Mouse (Mus musculus) left cerebral cortex, postnatal 25 days (tissue): ENCODE measurements around the gene Olfr1180. TPM values are rescaled to one million over a fixed set of nuclear protein-coding genes. Genes with fewer than 3 reads are reported as not detected.
"Not testable (repeated sequence)": the region's sequence is repeated elsewhere in the genome, so short reads cannot be mapped to it uniquely, and the experiment has no call there.

ENCODE experiments used
- DNase-seq, 2 experiments: peaks; one replicate each; pipeline ENCODE4 v3.0.0; 2022; ENCODE audit warnings: low spot score in 2 of 2, mixed read lengths in 1 of 2
- intact Hi-C: fragments of 180-260 bp; cut with DNase I; formaldehyde crosslinking; loops from one replicate; pipeline ENCODE4 v1.15.1; 2025
- total RNA-seq, 2 experiments: library from RNA; stranded (reverse); gene quantifications; 2 replicates each; pipeline ENCODE4 v1.2.3; 2021

Gene Olfr1180
- not detected for total RNA-seq

- DNase-seq: no peak
- intact Hi-C loops: no loop called here
These were observed at the start of gene Olfr1180 for GRCm38 (mm10) chr2:88419051-88419450. Olfr1180 (minus strand) TSS chr2:88419151.

- intact Hi-C loops, DNase-seq: not testable (repeated sequence)
These were observed 35.6 kb upstream of the Olfr1180 start, which contains the start of gene Olfr1183 for GRCm38 (mm10) chr2:88454567-88454966. Olfr1183 (plus strand) TSS chr2:88454867.

- no peak for DNase-seq
These were observed 30.1 kb upstream of the Olfr1180 start, which contains the start of gene Gm13757 for GRCm38 (mm10) chr2:88449031-88449430. Gm13757 (minus strand) TSS chr2:88449131.

GRCm38 (mm10) chr2:88426071-88426470 lies 7.1 kb upstream of the Olfr1180 start, which contains the start of gene Olfr1181:
Olfr1181 (minus strand) TSS chr2:88426171.
- intact Hi-C loops: no loop called here
- DNase-seq: no peak

More at GRCm38 (mm10) chr2:88449031-88449430, 30.1 kb upstream of the Olfr1180 start, which contains the start of gene Gm13757:
- intact Hi-C loops: no loop called here

- DNase-seq: no peak
- intact Hi-C loops: no loop called here
These were observed 12.6 kb downstream of the Olfr1180 start, which contains the start of gene Olfr1179 for GRCm38 (mm10) chr2:88406353-88406752. Olfr1179 (minus strand) TSS chr2:88406453.

GRCm38 (mm10) chr2:88386762-88387161 lies 32.2 kb downstream of the Olfr1180 start, which contains the start of gene Olfr1178:
Olfr1178 (plus strand) TSS chr2:88387062.
- intact Hi-C loops: no loop called here
- no peak for DNase-seq

Other genes with a start within 250 kb of the Olfr1180 start
- not detected for gene Olfr1168, start 237.3 kb downstream of the Olfr1180 start, total RNA-seq
- not detected for gene Olfr1170, start 190.8 kb downstream of the Olfr1180 start, total RNA-seq
- not detected for gene Olfr1173, start 139.3 kb downstream of the Olfr1180 start, total RNA-seq
- gene Olfr1174-ps, start 104.0 kb downstream of the Olfr1180 start, total RNA-seq: not detected
- gene Olfr1175-ps, start 91.9 kb downstream of the Olfr1180 start, total RNA-seq: not detected
- gene Olfr1176, start 82.4 kb downstream of the Olfr1180 start, total RNA-seq: not detected
- gene Olfr1177-ps, start 72.7 kb downstream of the Olfr1180 start, total RNA-seq: not detected
- not detected for gene Olfr1178, start 32.1 kb downstream of the Olfr1180 start, total RNA-seq
- not detected for gene Olfr1179, start 12.7 kb downstream of the Olfr1180 start, total RNA-seq
- gene Olfr1181, start 7.0 kb upstream of the Olfr1180 start, total RNA-seq: not detected
- not detected for gene Gm13757, start 30.0 kb upstream of the Olfr1180 start, total RNA-seq
- gene Olfr1183, start 35.7 kb upstream of the Olfr1180 start, total RNA-seq: not detected
- gene Olfr1184, start 64.4 kb upstream of the Olfr1180 start, total RNA-seq: not detected
- gene Olfr1185-ps1, start 74.2 kb upstream of the Olfr1180 start, total RNA-seq: not detected
- not detected for gene Olfr1186, start 99.4 kb upstream of the Olfr1180 start, total RNA-seq
- gene Olfr1188, start 137.8 kb upstream of the Olfr1180 start, total RNA-seq: not detected
- gene Olfr1189, start 167.3 kb upstream of the Olfr1180 start, total RNA-seq: not detected
- not detected for gene Olfr1191-ps1, start 221.4 kb upstream of the Olfr1180 start, total RNA-seq
- gene Olfr1192-ps1, start 229.4 kb upstream of the Olfr1180 start, total RNA-seq: not detected